In genomic region chr6:127446436-127446890, GRCm38 (mm10) we compare ENCODE assay signal across 8 mouse cellular contexts. TPM values are rescaled to one million over a fixed set of nuclear protein-coding genes. Genes with fewer than 3 reads are reported as not detected.
DNase-seq lines count a peak whose midpoint lies in the region; ATAC-seq and TF ChIP-seq lines count a peak whose summit lies in the region.

TSS of gene Parp11 (plus strand) at chr6:127446840.

- DNase-seq in ES-E14 (ENCODE audit: low read depth, low spot score) = peak; percentile 37
- DNase-seq in c-Kit-positive CD71-positive TER-119-positive erythroid progenitor cells, embryonic 14.5 days (ENCODE audit: low spot score) = peak; percentile 62
- DNase-seq in heart, postnatal 4 days = peak; percentile 79
- DNase-seq in layer of hippocampus, adult 8-10 months (ENCODE audit: low spot score in 2 of 2) = peak; percentile 52 to 79
- peak; percentile 25 for DNase-seq in ovary, adult 18-20 months (ENCODE audit: low spot score)
- DNase-seq in thymus, postnatal 25 days = peak; percentile 79

- H3K4me3 ChIP-seq in ES-E14 (ENCODE audit: insufficient read depth in 1 of 2, low read depth in 1 of 2, low read length in 2 of 2, poor library complexity in 1 of 2, severe bottlenecking in 1 of 2) = no peak within 1 kb of the TSS
- no peak within 1 kb of the TSS for H3K4me3 ChIP-seq in forebrain, embryonic 15.5 days
- H3K4me3 ChIP-seq in lung, embryonic 15.5 days = peak within 1 kb of the TSS; percentile 15; the same call in 1 of the 2 replicates

- no peaks in the 10 kb centered on the region for H3K9me3 ChIP-seq in ES-E14 (ENCODE audit: control insufficient read depth, insufficient read depth, low read depth, low read length)
- no peaks in the 10 kb centered on the region for H3K9me3 ChIP-seq in forebrain, embryonic 15.5 days
- H3K9me3 ChIP-seq in lung, embryonic 15.5 days = no peaks in the 10 kb centered on the region

- no peak for ATAC-seq in forebrain, embryonic 15.5 days (replicated peaks)
- ATAC-seq in lung, embryonic 15.5 days (ENCODE audit: borderline replicate concordance, extremely low read depth, low FRiP score, low TSS enrichment) = no peak

- H3K27me3 ChIP-seq in forebrain, embryonic 15.5 days = no peaks in the 10 kb centered on the region
- H3K27me3 ChIP-seq in lung, embryonic 15.5 days = peaks cover 23% of the 10 kb centered on the region; the same call in 1 of the 2 replicates

- 16% methylated on average over 8 of the region's 8 CpGs for WGBS in forebrain, embryonic 15.5 days
- 12% methylated on average over 8 of the region's 8 CpGs for WGBS in lung, embryonic 15.5 days

- in situ Hi-C loops in ES-E14 (cut with MboI; ENCODE audit: low sequenced_read_pairs in 2 of 2, unreplicated experiment in 2 of 2) = loop anchor here in 1 of 2 experiments (5.0 kb wide), 1 partner anchor 304 kb away; no protein-coding TSS in a partner anchor

- H3K9ac ChIP-seq in ES-E14 (ENCODE audit: insufficient read depth, low read depth, low read length, poor library complexity, severe bottlenecking) = no peak within 1 kb of the TSS
- H3K9ac ChIP-seq in forebrain, embryonic 15.5 days (replicated peaks) = no peak within 1 kb of the TSS
- no peak within 1 kb of the TSS for H3K9ac ChIP-seq in lung, embryonic 15.5 days

- no peak within 1 kb of the TSS for H3K27ac ChIP-seq in ES-E14 (ENCODE audit: insufficient read depth, low read depth, low read length, poor library complexity, severe bottlenecking)
- no peak within 1 kb of the TSS; the same call in 1 of the 2 replicates for H3K27ac ChIP-seq in forebrain, embryonic 15.5 days (replicated peaks)
- H3K27ac ChIP-seq in lung, embryonic 15.5 days = no peak within 1 kb of the TSS

- H3K36me3 ChIP-seq in ES-E14 (ENCODE audit: control insufficient read depth, insufficient read depth, low read length, poor library complexity, severe bottlenecking) = no peaks in the 10 kb centered on the region
- H3K36me3 ChIP-seq in forebrain, embryonic 15.5 days = no peaks in the 10 kb centered on the region
- no peaks in the 10 kb centered on the region for H3K36me3 ChIP-seq in lung, embryonic 15.5 days

- H3K4me1 ChIP-seq in ES-E14 (ENCODE audit: control insufficient read depth in 2 of 2, insufficient read depth in 2 of 2, low read length in 2 of 2, poor library complexity in 1 of 2) = 0 out of 4 replicates have a peak, but pooled peaks cover 0 to 2% of the 10 kb centered on the region in 2 experiments
- peaks cover 55% of the 10 kb centered on the region for H3K4me1 ChIP-seq in forebrain, embryonic 15.5 days
- no peaks in the 10 kb centered on the region for H3K4me1 ChIP-seq in lung, embryonic 15.5 days

- H3K4me2 ChIP-seq in forebrain, embryonic 15.5 days (replicated peaks) = no peak within 1 kb of the TSS
- H3K4me2 ChIP-seq in lung, embryonic 15.5 days = peak within 1 kb of the TSS; percentile 38

TF ChIP-seq in ES-E14, 5 proteins besides CTCF, POLR2A, EP300 and RAD21:
- TF ChIP-seq ZNF384 (IDR thresholded peaks at IDR 0.05; ENCODE audit: low read depth, low read length) (no peak), ZC3H11A (IDR thresholded peaks at IDR 0.05; ENCODE audit: borderline replicate concordance, low read depth, low read length) (peak; percentile 82)
TF ChIP-seq in ES-E14: peak in this region for 1.

RNA-seq across cellular contexts. Expression of gene Parp11, which starts in this region (rescaled TPM):
- total RNA-seq in ES-E14 (2012; rRNA removed) = 7.9 and 10.9 TPM in 2 replicates
- 80.1 and 82.1 TPM in 2 replicates for polyA plus RNA-seq in forebrain, embryonic 15.5 days (2015; fragmentation: Nextera tagmentation; extraction: Ambion mirVana)
- total RNA-seq in heart, postnatal 4 days (2021) = 10 to 100 TPM; 13.7 to 18.5 TPM
- total RNA-seq in layer of hippocampus, adult 8-10 months (2022) = 10 to 100 TPM; 27.1 to 37.1 (median 31.1) TPM
- polyA plus RNA-seq in lung, embryonic 15.5 days (2015; fragmentation: Nextera tagmentation; extraction: Ambion mirVana) = 21.1 and 21.9 TPM in 2 replicates

Comparison
In these comparisons a context has a peak if more than half of its experiments do, and no peak if none do; other contexts are left out.
1. DNase-seq: peak in every context shown above with its lines; median percentile 79 in heart, postnatal 4 days; 79 in thymus, postnatal 25 days; 66 in layer of hippocampus, adult 8-10 months; 62 in c-Kit-positive CD71-positive TER-119-positive erythroid progenitor cells, embryonic 14.5 days; 37 in ES-E14; 25 in ovary, adult 18-20 months.